Mouse (Mus musculus) lung, postnatal 0 days (tissue): ENCODE measurements around the gene Slc5a3.

Experiments used
- CTCF ChIP-seq: IDR thresholded peaks from 2 replicates; pipeline ENCODE4 v1.5.1; 2016; ENCODE audit warnings: antibody characterized with exemption, mild to moderate bottlenecking
- EP300 ChIP-seq: IDR thresholded peaks from 2 replicates; pipeline ENCODE4 v1.6.1; 2016; ENCODE audit warnings: antibody characterized with exemption, mild to moderate bottlenecking, control low read depth

DNA sequence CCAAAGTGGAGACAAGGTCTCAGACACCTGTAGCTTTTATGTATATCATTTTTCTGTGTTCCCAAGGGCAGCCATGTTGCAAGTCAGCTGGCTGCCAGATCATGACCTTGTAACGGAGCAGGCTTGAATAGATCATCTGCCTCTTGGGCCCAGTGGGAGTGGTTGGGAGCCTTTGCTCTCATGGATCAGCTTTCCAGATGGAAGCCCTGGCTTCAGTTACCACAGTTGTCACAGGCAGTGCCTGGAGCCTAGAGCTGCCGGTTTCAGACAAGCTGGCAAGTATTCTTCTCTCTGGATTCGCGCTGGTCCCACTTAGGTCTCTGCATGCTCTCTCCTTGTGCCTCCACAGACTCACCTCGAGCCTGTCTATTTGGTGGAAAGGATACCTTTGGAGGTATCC is 44.0 kb downstream of the Slc5a3 start:
- TF ChIP-seq CTCF, result no peak
- TF ChIP-seq EP300, result no peak
